Mouse (Mus musculus) brain, embryonic 14.5 days (tissue): ENCODE measurements at regions not wholly inside any gene's neighbourhood (a gene's known extent, or its start where the extent isn't known, plus 50 kb on each side); places are given as distances from the start of the nearest gene placed in this dataset.

Experiments used
- DNase-seq: peaks from one replicate; pipeline ENCODE4 v3.0.0-alpha.2; 2011; ENCODE audit warnings: low read depth
- CTCF ChIP-seq: fragments of 200-500 bp; IDR thresholded peaks from 2 replicates; pipeline ENCODE4 v1.5.1; 2012; ENCODE audit warnings: inconsistent platforms, mild to moderate bottlenecking, moderate library complexity, borderline replicate concordance; ENCODE audit not compliant: insufficient read depth, insufficient read length; ENCODE audit errors: extremely low read depth
- POLR2A ChIP-seq: fragments of 200-500 bp; IDR thresholded peaks from 2 replicates; pipeline ENCODE4 v1.6.1; 2012; ENCODE audit warnings: mild to moderate bottlenecking, inconsistent platforms, borderline replicate concordance; ENCODE audit not compliant: poor library complexity, insufficient read depth, insufficient read length, severe bottlenecking; ENCODE audit errors: extremely low read depth

- DNase-seq, result peak; percentile 50
- no peak for TF ChIP-seq POLR2A
- no peak for TF ChIP-seq CTCF
These were observed 347.5 kb upstream of the Ube2e3 start for GRCm38 (mm10) chr2:78520258-78521023.

- peak; percentile 58 for DNase-seq
- no peak for TF ChIP-seq CTCF
These were observed 374.8 kb upstream of the Ube2e3 start for GRCm38 (mm10) chr2:78493115-78493514.

GRCm38 (mm10) chr2:78480036-78480435 lies 387.9 kb upstream of the Ube2e3 start:
- TF ChIP-seq POLR2A (no peak), CTCF (no peak)

GRCm38 (mm10) chr2:78459444-78459843 lies 408.5 kb upstream of the Ube2e3 start:
- DNase-seq, result no peak
- TF ChIP-seq POLR2A, result no peak
- no peak for TF ChIP-seq CTCF

More at GRCm38 (mm10) chr2:78480036-78480435, 387.9 kb upstream of the Ube2e3 start:
- no peak for DNase-seq

- DNase-seq, result no peak
These were observed 414.5 kb upstream of the Ube2e3 start for GRCm38 (mm10) chr2:78453411-78453810.

GRCm38 (mm10) chr2:78436816-78437215 lies 431.1 kb upstream of the Ube2e3 start:
- no peak for DNase-seq
- no peak for TF ChIP-seq CTCF
- no peak for TF ChIP-seq POLR2A

More at GRCm38 (mm10) chr2:78453411-78453810, 414.5 kb upstream of the Ube2e3 start:
- TF ChIP-seq POLR2A (no peak), CTCF (no peak)

- TF ChIP-seq POLR2A (no peak), CTCF (no peak)
These were observed 432.9 kb upstream of the Ube2e3 start for GRCm38 (mm10) chr2:78435071-78435470.

GRCm38 (mm10) chr2:78427659-78428336 lies 440.1 kb upstream of the Ube2e3 start:
- TF ChIP-seq POLR2A (no peak), CTCF (no peak)
- peak; percentile 51 for DNase-seq

More at GRCm38 (mm10) chr2:78435071-78435470, 432.9 kb upstream of the Ube2e3 start:
- DNase-seq, result no peak

- DNase-seq, result peak; percentile 1
- TF ChIP-seq POLR2A (no peak), CTCF (no peak)
These were observed 449.2 kb upstream of the Ube2e3 start for GRCm38 (mm10) chr2:78418561-78419338.

GRCm38 (mm10) chr2:78416574-78417109 lies 451.3 kb upstream of the Ube2e3 start:
- DNase-seq, result no peak
- TF ChIP-seq POLR2A (no peak), CTCF (no peak)

GRCm38 (mm10) chr2:78412985-78413384 lies 454.9 kb upstream of the Ube2e3 start:
- no peak for TF ChIP-seq CTCF
- TF ChIP-seq POLR2A, result no peak
- no peak for DNase-seq

- no peak for DNase-seq
- TF ChIP-seq CTCF (no peak), POLR2A (no peak)
These were observed 457.7 kb upstream of the Cwc22 start for GRCm38 (mm10) chr2:78403890-78404289.
